Mouse (Mus musculus): ENCODE data around the gene Slc24a4.
"Not testable (repeated sequence)": the region's sequence is repeated elsewhere in the genome, so short reads cannot be mapped to it uniquely, and the experiment has no call there.

The Slc24a4 gene

DNA sequence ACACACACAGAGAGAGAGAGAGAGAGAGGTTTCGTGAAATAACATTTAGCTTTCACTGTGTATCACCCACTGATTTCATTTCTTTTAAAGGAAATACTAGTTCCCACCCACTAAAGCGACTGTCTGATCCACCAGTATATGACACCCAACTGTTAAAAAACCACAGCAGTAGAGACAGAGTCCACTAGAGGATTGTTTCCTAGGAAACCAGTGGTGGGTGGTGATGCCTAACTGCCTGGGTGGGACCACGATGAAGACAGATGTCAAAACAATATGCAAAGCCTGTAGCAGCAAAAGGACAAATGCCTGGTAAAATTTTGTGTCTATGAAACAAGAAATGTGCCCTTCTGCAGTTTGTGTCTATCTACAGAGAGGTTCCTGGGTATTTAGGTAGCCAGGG is 122.5 kb downstream of the Slc24a4 start:
- no peak for DNase-seq

DNA sequence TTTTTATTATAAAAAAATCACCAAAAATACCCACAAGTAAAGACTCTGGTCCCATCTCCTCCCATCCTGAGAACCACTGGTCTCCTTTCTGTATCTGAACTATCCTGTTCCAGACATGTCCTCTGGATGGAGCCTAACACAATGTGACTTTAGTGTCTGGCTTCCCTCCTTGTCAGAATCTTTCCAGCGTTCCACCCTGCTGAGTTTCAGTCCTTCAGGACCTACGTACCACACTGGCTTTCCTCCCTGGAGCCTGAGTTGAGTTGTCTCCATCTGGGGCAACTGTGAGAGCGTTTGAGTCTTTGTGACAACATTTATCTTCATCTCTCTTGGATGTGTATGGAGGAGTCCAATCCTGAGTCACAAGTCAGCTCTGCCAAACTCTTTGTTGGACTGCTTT is 123.5 kb downstream of the Slc24a4 start:
- DNase-seq = no peak

DNA sequence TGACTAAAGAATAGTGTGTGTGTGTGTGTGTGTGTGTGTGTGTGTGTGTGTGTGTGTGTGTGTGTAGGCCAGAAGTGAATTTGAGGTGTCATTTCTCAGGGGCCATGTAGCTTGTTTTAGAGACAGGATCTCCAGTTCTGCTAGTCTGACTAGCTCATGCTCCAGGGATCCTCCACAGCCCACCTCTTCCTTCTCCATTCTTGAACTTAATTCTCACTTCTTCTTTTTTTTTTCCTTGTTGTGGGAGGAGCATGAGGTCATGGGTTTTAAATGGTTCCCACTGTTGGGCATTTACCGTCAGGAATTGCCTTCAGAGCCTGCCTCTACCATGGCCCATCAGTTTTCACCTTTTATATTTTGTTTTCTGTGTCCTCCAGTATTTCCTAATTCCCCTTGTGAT is 124.0 kb downstream of the Slc24a4 start:
- DNase-seq = no peak

DNA sequence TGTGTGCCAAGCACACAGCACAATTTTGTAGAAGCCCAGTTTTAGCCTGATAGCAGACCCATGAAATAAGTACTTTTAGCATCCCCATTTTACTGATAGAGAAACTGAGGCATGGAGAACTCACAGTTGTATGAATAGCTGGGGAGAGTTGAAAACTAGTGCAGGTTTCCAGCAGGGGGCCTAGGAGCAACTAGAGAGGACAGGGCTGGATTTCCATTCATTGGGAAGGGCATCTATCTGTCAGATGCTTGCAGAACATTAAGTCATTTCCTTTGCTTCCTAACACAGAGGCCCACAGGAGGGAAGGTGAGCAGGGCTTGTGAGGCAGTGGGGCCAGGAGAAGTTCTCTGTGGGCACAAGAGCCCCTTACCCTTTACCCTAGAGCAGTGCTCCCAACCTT is 126.5 kb downstream of the Slc24a4 start:
- DNase-seq = no peak

DNA sequence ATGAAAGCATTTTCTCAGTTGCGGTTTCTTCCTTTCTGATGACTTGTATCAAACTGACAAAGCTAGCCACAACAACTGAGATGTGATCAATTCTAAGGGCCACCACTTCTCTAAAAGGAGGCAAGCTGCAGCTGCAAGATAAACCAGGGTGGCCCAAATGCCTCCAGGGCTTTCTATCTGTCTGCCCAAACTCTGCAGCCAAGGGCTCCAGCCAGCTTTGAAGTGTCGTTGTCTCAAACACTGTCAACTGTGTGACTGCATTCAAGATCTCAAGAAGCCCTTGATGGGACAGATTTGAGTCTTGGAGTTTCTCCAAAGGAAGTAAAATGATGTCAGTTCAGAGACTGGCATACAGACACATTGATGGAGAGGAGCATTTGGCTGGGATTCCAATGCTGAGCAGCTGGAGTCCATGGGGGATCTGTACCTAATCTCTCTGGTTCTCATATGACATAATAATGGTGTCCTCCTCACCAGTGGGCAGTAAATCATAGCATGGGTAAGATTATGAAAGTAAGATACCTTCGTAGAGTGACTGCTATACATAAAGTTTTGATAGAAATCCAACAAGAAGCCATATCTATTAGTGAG is 130.1 kb downstream of the Slc24a4 start:
- DNase-seq = no peak

DNA sequence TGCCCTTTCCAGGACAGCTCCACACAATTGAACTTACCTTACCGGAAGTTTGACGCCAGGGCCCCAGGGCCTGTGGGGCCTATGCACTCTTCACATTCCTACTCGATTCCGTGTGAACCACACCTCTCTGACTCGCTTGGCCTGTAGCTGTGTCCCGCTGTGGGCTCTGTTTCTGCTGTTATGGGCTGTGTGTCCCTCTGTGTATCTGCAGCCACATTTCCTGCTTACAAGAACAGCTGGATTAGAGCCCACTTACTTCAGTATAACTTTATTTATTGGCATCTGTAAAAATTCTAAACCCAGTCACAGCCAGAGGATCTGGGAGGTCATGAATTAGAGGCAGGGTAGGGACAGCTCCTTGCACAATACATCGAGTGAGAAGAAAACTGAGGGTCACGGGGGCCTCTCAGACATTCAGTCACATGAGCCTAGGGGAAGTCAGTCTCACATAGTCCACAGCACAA is 133.4 kb downstream of the Slc24a4 start:
- DNase-seq = peak; percentile 25

DNA sequence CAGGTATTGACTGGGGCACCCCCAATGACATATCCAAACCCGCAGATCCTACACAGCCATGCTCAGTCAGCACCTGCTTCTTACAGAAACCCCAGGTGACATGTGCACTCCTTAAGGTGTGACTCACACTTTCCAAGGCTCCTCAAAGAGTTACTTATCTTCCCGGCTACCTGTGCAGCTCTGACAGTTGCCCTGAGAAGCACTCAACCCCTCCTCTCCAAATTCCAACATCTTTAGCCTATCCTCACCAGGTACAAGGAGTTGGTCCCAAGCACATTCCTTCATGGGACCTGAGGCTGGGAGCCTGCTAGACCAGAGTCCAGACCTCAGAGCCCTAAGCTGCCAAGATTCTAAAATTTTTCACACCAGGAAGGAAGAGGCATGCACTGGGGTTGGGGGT is 134.3 kb downstream of the Slc24a4 start:
- no peak for DNase-seq

DNA sequence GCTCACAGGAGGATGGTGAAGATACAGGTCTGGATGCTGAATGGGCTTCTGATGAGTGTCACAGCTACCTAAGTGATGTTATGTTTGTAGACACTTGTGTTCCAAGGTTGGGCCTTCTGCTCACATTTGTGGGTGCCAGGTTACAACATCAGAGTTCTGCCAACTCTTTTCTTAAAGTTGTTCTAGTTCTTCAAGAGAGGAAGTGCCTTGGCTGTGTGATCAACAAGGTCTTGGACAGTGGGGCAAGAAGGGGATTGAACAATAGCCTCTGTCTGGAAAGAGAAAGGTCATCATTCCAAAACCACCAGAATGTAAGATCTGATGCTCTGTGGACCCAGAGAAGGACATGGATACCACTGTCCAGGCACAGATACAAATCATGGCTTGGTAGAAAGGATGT is 134.7 kb downstream of the Slc24a4 start:
- no peak for DNase-seq

DNA sequence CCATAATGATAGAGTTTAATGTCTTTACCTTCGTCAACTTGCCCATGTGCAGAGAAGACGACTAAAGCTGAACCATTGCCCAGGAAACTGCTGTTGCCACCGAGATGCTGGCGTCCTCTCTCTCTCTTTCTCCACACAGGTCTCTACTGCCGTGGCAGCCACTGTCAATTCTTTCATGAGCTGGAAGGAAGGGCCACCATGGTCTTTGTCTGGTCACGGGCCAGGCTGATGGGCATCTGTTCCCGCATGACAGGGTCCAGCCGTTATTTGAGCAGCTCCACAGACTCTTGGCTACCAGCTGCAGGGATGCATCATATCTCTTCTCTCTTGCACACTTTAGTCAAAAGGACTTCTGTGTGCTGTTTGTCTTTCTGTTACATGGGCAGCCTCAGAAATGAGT is 137.9 kb downstream of the Slc24a4 start:
- no peak for DNase-seq

DNA sequence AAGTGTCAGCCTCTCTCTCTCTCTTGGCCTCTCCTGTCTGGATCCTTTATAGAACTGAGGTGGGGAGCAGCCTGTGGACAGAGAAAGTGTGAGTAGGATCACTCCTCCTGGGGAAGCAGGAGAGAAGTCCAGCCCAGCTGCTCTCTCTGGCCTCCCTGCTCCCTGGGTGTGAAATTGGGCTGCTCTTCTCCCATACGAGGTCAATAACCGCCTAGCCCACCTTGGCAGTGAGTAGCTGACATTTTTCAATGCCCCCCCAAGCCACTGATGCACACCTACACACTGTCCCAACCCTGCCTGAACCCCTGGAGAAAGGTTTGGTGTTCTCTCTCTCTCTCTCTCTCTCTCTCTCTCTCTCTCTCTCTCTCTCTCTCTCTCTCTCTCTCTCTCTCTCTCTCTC is 140.6 kb downstream of the Slc24a4 start:
- no peak for DNase-seq

DNA sequence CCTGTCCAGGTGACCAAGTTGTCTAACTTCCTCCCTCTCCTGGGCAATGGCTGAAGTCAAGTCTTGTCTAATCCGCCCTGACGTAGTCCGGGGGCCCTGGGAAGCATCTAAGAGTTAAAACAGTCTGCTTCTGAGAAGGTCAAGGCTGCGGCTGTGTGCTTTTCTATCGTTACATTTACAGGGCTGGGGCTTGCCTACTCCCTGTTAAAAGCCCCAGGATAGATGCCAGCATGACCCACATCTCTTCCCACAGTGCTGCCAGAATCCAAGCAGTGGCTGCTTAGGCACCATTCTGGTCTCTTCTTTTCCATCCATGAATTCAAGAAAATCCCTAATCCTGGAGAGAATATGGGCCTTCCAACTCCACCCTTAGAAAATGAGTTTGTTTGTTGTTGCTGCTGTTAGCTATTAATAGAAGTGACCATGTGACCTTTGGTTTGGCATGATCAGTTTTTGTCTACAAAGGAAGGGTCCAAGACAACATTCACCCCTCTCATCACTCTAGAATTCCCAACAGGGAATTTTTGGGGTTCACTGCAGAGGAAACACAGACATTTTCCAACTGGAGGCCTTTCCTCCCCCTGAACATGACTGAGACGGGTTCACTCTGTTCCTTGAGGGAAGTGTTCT is 142.4 kb downstream of the Slc24a4 start:
- DNase-seq = no peak

DNA sequence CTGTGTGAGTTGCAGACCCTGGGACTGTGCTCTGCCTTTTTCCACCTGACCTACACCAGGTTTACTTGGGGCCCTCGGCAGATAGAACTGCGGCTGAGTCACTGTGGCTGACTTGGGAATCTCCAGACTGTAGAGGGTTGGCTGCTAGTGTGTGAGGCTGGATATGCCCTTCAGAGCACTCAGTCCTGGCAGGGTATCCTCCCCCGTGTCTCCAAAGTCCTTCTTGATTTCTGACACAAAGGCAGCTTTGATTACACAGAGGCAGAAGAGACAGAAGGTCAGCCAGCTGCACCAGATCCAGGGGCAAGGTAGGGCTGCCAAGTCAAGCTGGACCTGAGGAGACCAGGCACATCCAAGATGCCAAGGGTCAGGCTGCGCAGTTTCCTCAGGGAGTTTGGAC is 142.9 kb downstream of the Slc24a4 start:
- DNase-seq = no peak

DNA sequence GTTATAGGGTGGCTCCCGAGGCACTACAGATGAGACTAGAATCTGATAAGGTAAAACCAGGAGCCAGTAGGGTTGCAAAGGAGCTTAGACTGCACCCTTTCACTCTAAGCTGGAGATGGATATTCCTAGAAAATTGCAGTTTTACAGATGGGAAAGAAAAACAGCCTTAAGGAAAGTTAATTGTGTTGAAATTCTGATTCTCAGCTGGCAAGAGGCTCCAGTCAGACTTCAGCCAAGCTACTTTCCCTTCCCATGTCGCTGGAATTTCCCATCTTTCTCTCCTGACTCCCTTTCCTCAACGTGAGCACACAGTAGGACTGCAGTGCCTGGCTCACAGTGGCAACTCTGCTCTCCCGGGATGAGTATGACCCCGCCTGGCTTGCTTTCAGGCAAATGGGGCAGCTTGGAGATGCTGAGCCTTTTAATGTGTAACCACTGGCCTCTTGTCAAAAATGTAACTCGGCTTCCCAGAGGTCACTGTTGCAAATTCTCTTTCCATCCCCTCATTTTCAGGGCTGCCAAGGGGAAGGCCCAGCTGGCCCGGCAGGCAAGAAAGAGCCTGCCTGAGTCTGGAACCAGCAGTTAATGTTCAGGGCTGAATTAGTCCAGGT is 147.4 kb downstream of the Slc24a4 start:
- DNase-seq = no peak

DNA sequence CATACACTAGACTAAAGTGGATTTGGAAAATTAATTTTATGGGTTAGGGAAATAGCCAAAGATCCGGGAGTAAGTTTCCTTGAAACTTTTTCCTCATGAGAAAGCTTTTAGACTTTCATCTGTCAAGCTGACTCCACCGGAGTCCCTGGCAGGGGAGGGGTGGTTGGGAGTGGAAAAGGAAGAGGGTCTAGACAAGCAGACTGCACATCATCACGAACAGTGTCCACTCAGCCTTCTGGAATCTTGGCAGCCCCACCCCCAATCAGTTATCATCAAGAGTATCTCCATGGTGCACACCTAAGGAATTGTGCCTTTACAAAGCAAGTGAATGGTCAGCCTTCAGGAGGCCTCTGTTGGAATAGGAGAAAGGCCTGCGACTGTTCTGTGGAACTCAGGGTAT is 151.8 kb downstream of the Slc24a4 start:
- not testable (repeated sequence) for DNase-seq

DNA sequence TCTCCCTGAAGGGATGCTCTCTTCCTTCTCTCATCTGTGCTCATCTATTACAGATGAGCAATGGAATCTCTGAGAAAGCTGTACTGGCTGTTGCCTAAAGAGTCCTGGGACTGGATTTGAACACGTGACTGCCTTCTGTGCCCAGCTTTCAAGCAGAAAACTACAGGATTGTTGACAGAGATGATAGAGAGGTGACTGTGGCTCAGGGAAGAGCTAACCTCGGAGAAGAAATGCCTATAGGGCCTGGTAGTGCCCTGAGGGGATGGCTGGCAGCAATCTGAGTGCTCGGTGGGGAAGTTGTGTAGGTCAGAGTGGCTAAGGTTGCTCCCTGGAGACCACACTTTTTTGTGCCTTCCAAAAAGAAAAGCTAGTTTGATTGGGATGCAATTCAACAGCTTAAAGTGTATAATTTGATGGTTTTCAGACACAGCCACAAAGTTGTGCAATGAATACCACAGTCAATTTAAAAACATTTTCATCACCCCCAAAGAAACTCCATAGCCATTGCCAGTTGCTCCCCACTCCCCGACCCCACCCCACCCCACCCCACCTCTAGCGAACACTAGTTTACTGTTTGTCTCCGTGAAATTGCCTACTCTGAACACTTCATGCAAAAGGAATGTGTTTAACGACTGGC is 152.5 kb downstream of the Slc24a4 start:
- no peak for DNase-seq

DNA sequence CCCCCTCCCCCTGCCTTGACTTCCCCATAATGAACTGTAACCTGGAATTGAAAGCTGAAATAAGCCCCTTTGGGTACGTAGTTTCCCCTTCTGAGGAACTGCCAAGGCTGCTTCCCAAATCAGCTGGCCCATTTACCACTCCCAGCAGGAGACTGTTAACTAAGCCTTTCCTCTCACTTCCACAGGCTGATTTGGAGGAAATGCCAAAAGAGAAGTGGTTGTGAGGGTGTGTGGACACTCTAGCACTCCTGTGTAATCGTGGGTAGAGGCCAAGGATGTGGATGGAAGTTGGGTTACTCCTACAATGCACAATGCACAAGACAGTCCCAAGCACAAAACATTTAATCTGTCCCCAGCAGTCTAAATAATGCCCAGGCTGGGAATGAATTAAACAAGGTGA is 153.6 kb downstream of the Slc24a4 start:
- no peak for DNase-seq

DNA sequence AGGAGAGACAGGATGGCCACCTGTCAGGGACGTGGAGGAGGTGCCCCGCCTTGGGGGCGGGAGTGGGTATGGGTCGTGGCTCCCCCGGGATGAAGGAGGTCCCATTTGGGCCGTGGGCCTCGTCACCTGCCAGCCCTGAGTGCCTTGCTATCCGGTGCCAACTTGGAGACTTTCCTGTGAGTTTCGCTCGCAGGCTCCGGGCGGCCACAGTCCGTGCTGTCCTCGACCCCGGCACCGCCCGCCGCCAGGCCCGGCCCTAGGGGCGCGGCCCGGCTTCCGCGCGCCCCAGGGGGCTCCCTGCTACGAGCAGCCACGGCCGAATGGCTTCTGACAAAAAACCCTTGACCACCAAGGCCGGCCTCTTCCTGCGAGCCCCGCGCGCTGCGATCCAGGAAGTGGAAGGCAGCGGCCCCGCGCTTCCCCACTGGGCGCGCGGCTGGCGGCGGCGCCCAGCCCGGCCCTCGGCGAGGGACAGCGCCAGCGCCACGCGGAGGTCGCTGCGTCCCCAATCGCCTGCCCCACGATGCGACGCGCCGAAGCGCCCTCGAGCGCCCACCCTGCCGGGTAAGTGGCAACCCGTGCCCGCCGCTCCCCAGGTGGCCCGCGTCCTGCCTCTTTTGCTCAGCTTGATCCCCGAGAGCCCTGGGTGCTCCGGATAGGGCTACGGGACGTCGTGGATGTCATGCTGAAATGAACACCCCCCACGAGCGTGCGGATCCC is 154.4 kb downstream of the Slc24a4 start, which contains the start of gene Rin3:
Gene Rin3, plus strand, starts transcription at position 286 of the 720 bp plus-strand sequence.
- peak; percentile 66 for DNase-seq

DNA sequence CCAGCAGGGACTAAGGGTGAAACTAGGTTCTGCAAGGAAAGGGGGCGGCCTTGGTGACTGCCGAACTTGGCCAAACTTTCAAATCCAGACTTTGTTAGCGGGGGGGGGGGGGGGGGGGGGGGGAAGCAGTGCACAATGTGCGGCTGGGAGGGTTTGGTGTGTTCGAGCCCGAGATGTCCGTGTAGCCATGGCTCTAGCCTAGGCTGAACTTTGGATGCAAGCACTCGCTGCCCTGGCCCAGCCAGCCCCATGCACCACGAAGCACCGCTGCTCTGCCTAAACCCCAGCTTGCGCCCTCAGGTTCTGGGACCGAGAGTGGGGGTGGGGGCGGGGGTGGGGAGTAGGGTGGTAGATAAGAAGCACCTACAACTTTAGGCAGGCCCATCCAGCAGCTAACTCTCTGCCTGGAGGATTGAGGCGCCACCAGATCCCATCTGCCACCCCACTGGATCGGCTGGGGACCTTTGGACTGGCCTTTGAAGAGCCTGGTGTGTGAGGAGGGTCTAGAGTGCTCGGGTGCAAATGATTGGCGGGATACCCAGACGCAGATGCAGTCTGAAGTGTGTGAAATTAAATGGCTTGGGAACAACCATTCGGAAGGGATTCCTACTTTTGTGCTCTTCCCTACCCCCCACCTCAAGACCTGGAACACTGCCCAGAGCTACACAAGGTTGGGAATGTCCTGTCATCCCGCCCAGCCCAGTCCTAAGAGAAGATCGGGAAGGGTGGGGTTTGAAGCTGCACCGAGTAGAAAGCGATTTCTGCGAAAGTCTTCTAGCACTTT is 155.1 kb downstream of the Slc24a4 start:
- peak; percentile 44 for DNase-seq

DNA sequence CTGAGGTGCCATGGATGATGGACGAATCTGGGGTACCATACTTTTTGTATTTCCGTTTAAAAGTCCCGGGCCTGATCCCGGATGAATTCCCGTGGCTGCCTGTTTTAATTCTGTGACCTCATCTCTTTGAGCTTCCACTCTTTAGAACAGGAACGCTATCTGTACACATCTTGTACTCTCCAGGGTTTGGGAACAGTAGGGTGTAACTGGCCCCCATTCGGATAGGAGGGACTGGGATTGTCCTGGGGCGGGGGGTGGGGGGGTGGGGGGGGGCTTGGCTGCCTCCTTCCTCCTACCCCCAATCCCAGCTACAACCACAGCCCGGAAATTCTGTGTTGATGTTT is 155.7 kb downstream of the Slc24a4 start:
- DNase-seq = no peak

DNA sequence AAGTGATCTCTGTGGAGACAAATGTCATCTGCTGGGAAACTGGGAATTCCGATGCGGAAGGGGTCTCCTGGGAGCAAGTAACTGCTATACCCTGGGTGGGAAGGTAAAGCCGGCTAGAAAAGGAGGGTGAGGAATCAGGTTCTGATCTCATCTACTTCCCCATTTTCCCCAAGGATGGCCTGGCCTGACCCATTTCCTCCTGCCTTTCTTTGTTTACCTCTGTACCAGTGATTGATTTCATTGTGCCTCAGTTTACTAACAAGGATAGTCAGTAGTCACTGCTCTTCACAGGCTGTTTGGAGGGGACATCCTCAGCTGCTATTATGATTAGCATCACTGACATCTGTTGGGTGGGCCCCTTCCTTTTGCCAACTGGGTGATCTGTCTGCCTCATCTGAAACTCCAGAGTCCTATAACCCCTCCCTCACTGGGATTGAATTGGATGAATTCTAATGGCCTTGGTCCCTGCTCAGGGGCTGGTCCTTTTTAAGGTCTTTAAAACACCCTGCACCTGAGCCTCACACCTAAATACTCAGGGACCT is 156.2 kb downstream of the Slc24a4 start:
- no peak for DNase-seq

DNA sequence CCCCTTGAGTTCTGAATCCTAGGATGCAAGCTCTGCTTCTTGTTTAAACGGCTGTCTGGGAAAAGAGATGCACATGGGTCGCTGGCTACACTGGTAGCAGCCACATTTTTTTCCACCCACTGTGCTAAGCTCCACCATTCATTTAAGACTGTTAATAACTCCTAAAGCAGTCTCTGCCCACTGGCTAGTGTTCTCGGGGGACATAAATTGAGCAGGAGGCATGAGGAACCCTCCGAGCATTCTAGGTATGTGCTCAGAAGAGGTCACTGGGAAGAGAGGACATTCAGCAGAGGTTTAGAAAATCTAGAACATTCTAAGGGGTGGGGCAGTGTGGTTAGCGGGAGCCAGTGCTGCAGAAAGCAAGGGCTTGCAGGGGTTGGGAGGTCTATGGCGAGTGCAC is 156.8 kb downstream of the Slc24a4 start:
- no peak for DNase-seq

DNA sequence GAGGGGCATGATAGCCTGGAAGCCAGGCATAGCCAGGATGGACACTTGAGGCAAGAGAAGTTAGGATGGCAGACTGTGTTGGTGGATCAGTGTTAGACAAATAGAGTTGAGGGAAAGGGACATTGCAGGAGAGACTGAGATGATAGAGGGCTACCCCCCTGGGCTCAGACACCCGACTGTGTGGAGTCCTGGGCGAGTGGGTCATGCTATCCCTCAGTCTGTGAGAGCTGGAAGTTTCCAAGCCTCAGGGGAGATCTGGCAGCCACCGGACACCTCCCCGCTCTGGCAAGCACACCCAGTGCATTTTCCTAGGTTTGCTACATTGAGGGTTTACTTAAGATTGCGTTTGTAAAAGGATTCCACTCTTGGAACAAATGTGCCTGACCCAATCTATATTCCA is 157.2 kb downstream of the Slc24a4 start:
- no peak for DNase-seq
